Mouse (Mus musculus): ENCODE data around the gene Asphd1. TPM values are rescaled to one million over a fixed set of nuclear protein-coding genes. Genes with fewer than 3 reads are reported as not detected.
A peak's percentile ranks its signal among the peaks of the same experiment; 100 is the strongest.

Asphd1 gene
- polyA plus RNA-seq, 1 experiment from 2014 or later = 0.16 TPM

GRCm38 (mm10) chr7:126929046-126929445 lies 20.3 kb downstream of the Asphd1 start:
- Histone ChIP-seq H3K4me2 (replicated peaks; ENCODE audit: low read depth) (peak overlapping the region; percentile 99), H3K9me3 (ENCODE audit: control insufficient read depth) (no peaks in the 10 kb centered on the region), H3K4me3 (ENCODE audit: low read depth, low read length) (peak overlapping the region; percentile 75), H3K27me3 (replicated peaks; ENCODE audit: control insufficient read depth, insufficient read depth, low read length) (no peaks in the 10 kb centered on the region), H3K27ac (ENCODE audit: low read depth, low read length) (peak overlapping the region; percentile 66), H3K9ac (ENCODE audit: low read depth, low read length) (peak overlapping the region; percentile 78), H3K36me3 (ENCODE audit: control insufficient read depth, insufficient read depth) (peaks cover 19% of the 10 kb centered on the region), H3K4me1 (replicated peaks; ENCODE audit: control insufficient read depth, insufficient read depth, low read length) (0 out of 2 replicates have a peak, but pooled peaks cover 4% of the 10 kb centered on the region)
- 1% methylated on average over 25 of the region's 27 CpGs for WGBS
- no peak; the same call in 1 of the 2 replicates for TF ChIP-seq CTCF (IDR thresholded peaks at IDR 0.05; ENCODE audit: low read depth)
- peak; percentile 65 for ATAC-seq

- WGBS = 2% methylated on average over 56 of the region's 56 CpGs
- peaks cover 19% of the 10 kb centered on the region for H3K36me3 ChIP-seq (ENCODE audit: control insufficient read depth, insufficient read depth)
- H3K4me1 ChIP-seq (replicated peaks; ENCODE audit: control insufficient read depth, insufficient read depth, low read length) = 0 out of 2 replicates have a peak, but pooled peaks cover 4% of the 10 kb centered on the region
- TF ChIP-seq CTCF (IDR thresholded peaks at IDR 0.05; ENCODE audit: low read depth) = no peak; the same call in 1 of the 2 replicates
- H3K4me3 ChIP-seq (ENCODE audit: low read depth, low read length) = peak within 1 kb of the TSS; percentile 75
- H3K9ac ChIP-seq (ENCODE audit: low read depth, low read length) = peak within 1 kb of the TSS; percentile 78
- ATAC-seq = peak; percentile 95
- H3K27ac ChIP-seq (ENCODE audit: low read depth, low read length) = peak within 1 kb of the TSS; percentile 66
- H3K4me2 ChIP-seq (replicated peaks; ENCODE audit: low read depth) = peak within 1 kb of the TSS; percentile 99
- no peaks in the 10 kb centered on the region for H3K27me3 ChIP-seq (replicated peaks; ENCODE audit: control insufficient read depth, insufficient read depth, low read length)
- no peaks in the 10 kb centered on the region for H3K9me3 ChIP-seq (ENCODE audit: control insufficient read depth)
These were observed 20.9 kb downstream of the Asphd1 start, which contains the start of gene Kctd13 for GRCm38 (mm10) chr7:126928384-126929037. TSS of gene Kctd13 (plus strand) at chr7:126928879.

GRCm38 (mm10) chr7:126926299-126926698 lies 23.1 kb downstream of the Asphd1 start:
- 0 out of 2 replicates have a peak, but pooled peaks cover 4% of the 10 kb centered on the region for H3K4me1 ChIP-seq (replicated peaks; ENCODE audit: control insufficient read depth, insufficient read depth, low read length)
- H3K36me3 ChIP-seq (ENCODE audit: control insufficient read depth, insufficient read depth) = peaks cover 7% of the 10 kb centered on the region
- no peak for ATAC-seq
- no peak overlapping the region for H3K9ac ChIP-seq (ENCODE audit: low read depth, low read length)
- no peaks in the 10 kb centered on the region for H3K9me3 ChIP-seq (ENCODE audit: control insufficient read depth)
- TF ChIP-seq CTCF (IDR thresholded peaks at IDR 0.05; ENCODE audit: low read depth) = no peak
- H3K27ac ChIP-seq (ENCODE audit: low read depth, low read length) = no peak overlapping the region
- H3K27me3 ChIP-seq (replicated peaks; ENCODE audit: control insufficient read depth, insufficient read depth, low read length) = no peaks in the 10 kb centered on the region
- no peak overlapping the region for H3K4me2 ChIP-seq (replicated peaks; ENCODE audit: low read depth)
- H3K4me3 ChIP-seq (ENCODE audit: low read depth, low read length) = no peak overlapping the region
- 29% methylated on average over 3 of the region's 3 CpGs for WGBS

GRCm38 (mm10) chr7:126923999-126924398 lies 25.4 kb downstream of the Asphd1 start:
- Histone ChIP-seq H3K4me3 (ENCODE audit: low read depth, low read length) (no peak overlapping the region), H3K36me3 (ENCODE audit: control insufficient read depth, insufficient read depth) (no peaks in the 10 kb centered on the region), H3K9me3 (ENCODE audit: control insufficient read depth) (no peaks in the 10 kb centered on the region), H3K27ac (ENCODE audit: low read depth, low read length) (no peak overlapping the region), H3K27me3 (replicated peaks; ENCODE audit: control insufficient read depth, insufficient read depth, low read length) (no peaks in the 10 kb centered on the region), H3K9ac (ENCODE audit: low read depth, low read length) (no peak overlapping the region), H3K4me2 (replicated peaks; ENCODE audit: low read depth) (no peak overlapping the region), H3K4me1 (replicated peaks; ENCODE audit: control insufficient read depth, insufficient read depth, low read length) (no peaks in the 10 kb centered on the region)
- ATAC-seq = no peak
- no peak for TF ChIP-seq CTCF (IDR thresholded peaks at IDR 0.05; ENCODE audit: low read depth)
- WGBS = 83% methylated on average over 5 of the region's 5 CpGs

- H3K9ac ChIP-seq (ENCODE audit: low read depth, low read length) = peak within 1 kb of the TSS; percentile 8
- TF ChIP-seq CTCF (IDR thresholded peaks at IDR 0.05; ENCODE audit: low read depth) = peak; percentile 61
- H3K9me3 ChIP-seq (ENCODE audit: control insufficient read depth) = no peaks in the 10 kb centered on the region
- peak within 1 kb of the TSS; percentile 57 for H3K4me2 ChIP-seq (replicated peaks; ENCODE audit: low read depth)
- peak within 1 kb of the TSS; percentile 20 for H3K4me3 ChIP-seq (ENCODE audit: low read depth, low read length)
- H3K27me3 ChIP-seq (replicated peaks; ENCODE audit: control insufficient read depth, insufficient read depth, low read length) = no peaks in the 10 kb centered on the region
- 16% methylated on average over 5 of the region's 5 CpGs for WGBS
- H3K4me1 ChIP-seq (replicated peaks; ENCODE audit: control insufficient read depth, insufficient read depth, low read length) = no peaks in the 10 kb centered on the region
- H3K27ac ChIP-seq (ENCODE audit: low read depth, low read length) = peak within 1 kb of the TSS; percentile 83
- peak; percentile 94 for ATAC-seq
- H3K36me3 ChIP-seq (ENCODE audit: control insufficient read depth, insufficient read depth) = no peaks in the 10 kb centered on the region
These were observed 26.7 kb downstream of the Asphd1 start, which contains the start of gene Tmem219 for GRCm38 (mm10) chr7:126922624-126923060. TSS of gene Tmem219 (minus strand) at chr7:126922917.

GRCm38 (mm10) chr7:126921563-126921962 lies 27.8 kb downstream of the Asphd1 start:
- H3K4me3 ChIP-seq (ENCODE audit: low read depth, low read length) = 0 out of 2 replicates have a peak overlapping the region, but pooled peaks have one; percentile 20
- no peak overlapping the region for H3K9ac ChIP-seq (ENCODE audit: low read depth, low read length)
- 54% methylated on average over 2 of the region's 2 CpGs for WGBS
- TF ChIP-seq CTCF (IDR thresholded peaks at IDR 0.05; ENCODE audit: low read depth) = no peak
- ATAC-seq = peak; percentile 56
- no peaks in the 10 kb centered on the region for H3K9me3 ChIP-seq (ENCODE audit: control insufficient read depth)
- H3K27ac ChIP-seq (ENCODE audit: low read depth, low read length) = peak overlapping the region; percentile 83
- no peaks in the 10 kb centered on the region for H3K36me3 ChIP-seq (ENCODE audit: control insufficient read depth, insufficient read depth)
- peak overlapping the region; percentile 57 for H3K4me2 ChIP-seq (replicated peaks; ENCODE audit: low read depth)
- H3K27me3 ChIP-seq (replicated peaks; ENCODE audit: control insufficient read depth, insufficient read depth, low read length) = no peaks in the 10 kb centered on the region
- H3K4me1 ChIP-seq (replicated peaks; ENCODE audit: control insufficient read depth, insufficient read depth, low read length) = no peaks in the 10 kb centered on the region

Data from intestine, postnatal 0 days (tissue).